Mouse (Mus musculus): ENCODE results near the gene Cryaa.

DNA sequence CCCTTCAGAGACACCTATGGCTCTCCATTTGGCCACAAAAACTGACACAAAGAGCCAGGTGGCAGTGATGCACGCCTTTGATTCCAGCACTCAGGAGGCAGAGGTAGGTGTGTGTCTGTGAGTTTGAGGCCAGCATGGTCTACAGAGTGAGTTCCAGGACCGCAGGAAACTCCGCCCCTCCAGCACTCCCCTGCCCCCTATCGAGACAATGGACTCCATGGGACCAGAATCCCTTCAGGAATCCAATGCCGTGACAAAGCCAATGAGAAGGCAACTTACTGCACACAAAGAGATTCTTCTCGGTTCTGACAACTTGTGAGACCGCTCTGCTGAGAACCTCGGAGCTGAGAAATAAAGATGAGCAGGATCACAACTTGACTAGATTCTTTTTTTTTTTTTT lies 35.3 kb upstream of the Cryaa start:
- TF ChIP-seq CTCF (IDR thresholded peaks at IDR 0.05; ENCODE audit: low read depth, low read length) (no peak), POLR2A (IDR thresholded peaks at IDR 0.05; ENCODE audit: extremely low read depth, insufficient read depth, low read length) (no peak)
